Mouse (Mus musculus) brain, embryonic 18.5 days (tissue): ENCODE measurements around the gene Olfr957.

Source experiments
- DNase-seq: peaks from one replicate; pipeline ENCODE4 v3.0.0-alpha.2; 2012; ENCODE audit warnings: low read depth, low spot score

Gene Olfr957

GRCm38 (mm10) chr9:39515531-39515930, at the start of gene Olfr957:
Olfr957 (minus strand) TSS chr9:39515809.
- no peak for DNase-seq

GRCm38 (mm10) chr9:39558349-39558647, 42.7 kb upstream of the Olfr957 start:
- DNase-seq: no peak

- peak; percentile 76 for DNase-seq
These were observed 42.1 kb upstream of the Olfr957 start for GRCm38 (mm10) chr9:39557529-39558348.

GRCm38 (mm10) chr9:39553946-39554345, 38.3 kb upstream of the Olfr957 start, which contains the start of gene Olfr958:
Olfr958 (minus strand) TSS chr9:39554054.
- no peak for DNase-seq

- DNase-seq: no peak
These were observed 35.2 kb upstream of the Olfr957 start for GRCm38 (mm10) chr9:39550806-39551205.

- DNase-seq: no peak
These were observed 8.1 kb upstream of the Olfr957 start for GRCm38 (mm10) chr9:39523616-39524285.

GRCm38 (mm10) chr9:39518595-39518994, 3.0 kb upstream of the Olfr957 start:
- no peak for DNase-seq

GRCm38 (mm10) chr9:39509412-39509811, 6.2 kb downstream of the Olfr957 start:
- DNase-seq: no peak

- peak; percentile 49 for DNase-seq
These were observed 6.6 kb downstream of the Olfr957 start for GRCm38 (mm10) chr9:39508998-39509397.

- DNase-seq: no peak
These were observed 21.7 kb downstream of the Olfr957 start, which contains the start of gene Olfr44 for GRCm38 (mm10) chr9:39493895-39494294. Olfr44 (minus strand) TSS chr9:39493995.

GRCm38 (mm10) chr9:39471844-39472243, 43.8 kb downstream of the Olfr957 start, which contains the start of gene Olfr955:
Olfr955 (minus strand) TSS chr9:39471944.
- DNase-seq: no peak
